Mouse (Mus musculus): Measurements from ENCODE around the gene Rfx8. TPM values are rescaled to one million over a fixed set of nuclear protein-coding genes. Genes with fewer than 3 reads are reported as not detected.

Rfx8 gene
- total and polyA plus RNA-seq, 3 experiments: not detected

GRCm38 (mm10) chr1:39762025-39762370, 41.2 kb upstream of the Rfx8 start:
- H3K27ac ChIP-seq (ENCODE audit: control insufficient read depth, low read depth, low read length): no peak overlapping the region
- H3K4me1 ChIP-seq (ENCODE audit: control insufficient read depth in 1 of 2, insufficient read depth in 2 of 2, low read length in 2 of 2): no peaks in the 10 kb centered on the region
- no peaks in the 10 kb centered on the region for H3K9me3 ChIP-seq (replicated peaks; ENCODE audit: insufficient read depth, low read length)
- no peaks in the 10 kb centered on the region for H3K27me3 ChIP-seq (ENCODE audit: control insufficient read depth in 1 of 2, insufficient read depth in 2 of 2, low read length in 2 of 2)
- H3K9ac ChIP-seq (ENCODE audit: control insufficient read depth, low read depth, low read length, poor library complexity, severe bottlenecking): no peak overlapping the region
- no peak overlapping the region for H3K4me3 ChIP-seq (ENCODE audit: control insufficient read depth in 1 of 2, insufficient read depth in 1 of 2, low read depth in 2 of 2, low read length in 2 of 2)
- DNase-seq (ENCODE audit: low read depth, low spot score): peak; percentile 18
- TF ChIP-seq ZMIZ1 (IDR thresholded peaks at IDR 0.05; ENCODE audit: low read depth, low read length) (no peak), USF1 (IDR thresholded peaks at IDR 0.05; ENCODE audit: low read depth, low read length) (no peak), CTCF (IDR thresholded peaks at IDR 0.05 in 2 of 3, conservative IDR thresholded peaks at IDR 0.05 in 1 of 3; ENCODE audit: control insufficient read depth in 1 of 3, insufficient read depth in 1 of 3, low read depth in 2 of 3, low read length in 3 of 3, poor library complexity in 1 of 3, severe bottlenecking in 1 of 3) (no peak), CHD2 (IDR thresholded peaks at IDR 0.05; ENCODE audit: low read length) (no peak), MAZ (IDR thresholded peaks at IDR 0.05; ENCODE audit: low read depth, low read length) (no peak), MYC (IDR thresholded peaks at IDR 0.05; ENCODE audit: low read depth, low read length) (no peak)
- no peaks in the 10 kb centered on the region for H3K79me2 ChIP-seq (ENCODE audit: control insufficient read depth, insufficient read depth, low read length, poor library complexity)
- no peaks in the 10 kb centered on the region for H3K36me3 ChIP-seq (ENCODE audit: control insufficient read depth in 1 of 2, insufficient read depth in 2 of 2, low read length in 2 of 2)

- H3K27ac ChIP-seq (ENCODE audit: control insufficient read depth, low read depth, low read length): no peak overlapping the region
- no peaks in the 10 kb centered on the region for H3K9me3 ChIP-seq (replicated peaks; ENCODE audit: insufficient read depth, low read length)
- TF ChIP-seq MXI1 (IDR thresholded peaks at IDR 0.05; ENCODE audit: low read depth, low read length) (no peak), HCFC1 (IDR thresholded peaks at IDR 0.05; ENCODE audit: low read depth, low read length) (no peak), MAZ (IDR thresholded peaks at IDR 0.05; ENCODE audit: low read depth, low read length) (no peak), NELFE (IDR thresholded peaks at IDR 0.05; ENCODE audit: low read depth, low read length) (no peak), RAD21 (IDR thresholded peaks at IDR 0.05; ENCODE audit: low read depth, low read length) (no peak), ZKSCAN1 (IDR thresholded peaks at IDR 0.05; ENCODE audit: low read depth, low read length) (no peak), SMC3 (IDR thresholded peaks at IDR 0.05; ENCODE audit: low read depth, low read length) (no peak), MEF2A (IDR thresholded peaks at IDR 0.05; ENCODE audit: extremely low read depth, insufficient replicate concordance, low read depth, low read length, poor library complexity, severe bottlenecking) (no peak), MAFK (IDR thresholded peaks at IDR 0.05; ENCODE audit: borderline replicate concordance, low read depth, low read length) (no peak), TBP (IDR thresholded peaks at IDR 0.05; ENCODE audit: low read depth, low read length) (no peak), TCF12 (IDR thresholded peaks at IDR 0.05; ENCODE audit: low read depth, low read length) (no peak), POLR2A (IDR thresholded peaks at IDR 0.05; ENCODE audit: control insufficient read depth in 1 of 2, insufficient read depth in 1 of 2, low read depth in 1 of 2, low read length in 2 of 2, poor library complexity in 1 of 2) (no peak), CHD2 (IDR thresholded peaks at IDR 0.05; ENCODE audit: low read length) (no peak), CHD1 (IDR thresholded peaks at IDR 0.05; ENCODE audit: low read depth, low read length) (no peak), POLR2AphosphoS2 (IDR thresholded peaks at IDR 0.05; ENCODE audit: low read length) (no peak), USF2 (IDR thresholded peaks at IDR 0.05; ENCODE audit: borderline replicate concordance in 1 of 2, insufficient read depth in 1 of 2, low read depth in 1 of 2, low read length in 2 of 2) (no peak)
- H3K79me2 ChIP-seq (ENCODE audit: control insufficient read depth, insufficient read depth, low read length, poor library complexity): no peaks in the 10 kb centered on the region
- no peak overlapping the region for H3K9ac ChIP-seq (ENCODE audit: control insufficient read depth, low read depth, low read length, poor library complexity, severe bottlenecking)
- H3K4me1 ChIP-seq (ENCODE audit: control insufficient read depth in 1 of 2, insufficient read depth in 2 of 2, low read length in 2 of 2): no peaks in the 10 kb centered on the region
- no peaks in the 10 kb centered on the region for H3K27me3 ChIP-seq (ENCODE audit: control insufficient read depth in 1 of 2, insufficient read depth in 2 of 2, low read length in 2 of 2)
- H3K4me3 ChIP-seq (ENCODE audit: control insufficient read depth in 1 of 2, insufficient read depth in 1 of 2, low read depth in 2 of 2, low read length in 2 of 2): no peak overlapping the region
- H3K36me3 ChIP-seq (ENCODE audit: control insufficient read depth in 1 of 2, insufficient read depth in 2 of 2, low read length in 2 of 2): no peaks in the 10 kb centered on the region
- no peak for DNase-seq (ENCODE audit: low read depth, low spot score)
Observed at GRCm38 (mm10) chr1:39761211-39762024, 40.6 kb upstream of the Rfx8 start.
